9 mouse cellular contexts compared by ENCODE assay signal in genomic region chr2:164134563-164134962, GRCm38 (mm10). TPM values are rescaled to one million over a fixed set of nuclear protein-coding genes. Genes with fewer than 3 reads are reported as not detected.
DNase-seq lines count a peak whose midpoint lies in the region; ATAC-seq lines count a peak whose summit lies in the region.
"Had no signal": no experiment of that assay in that cellular context is flagged by ENCODE, and none has a peak within 500 bp of the region (broad histone marks: within the 10 kb centered on the region; RNA-seq: fewer than 3 reads in every experiment).

No protein-coding gene starts in this region.

- WGBS in midbrain, embryonic 12.5 days, result 72% methylated on average over 6 of the region's 6 CpGs
- WGBS in midbrain, embryonic 10.5 days, result 73% methylated on average over 6 of the region's 6 CpGs

- H3K27me3 ChIP-seq in midbrain, embryonic 12.5 days, result no peaks in the 10 kb centered on the region
- H3K27me3 ChIP-seq in midbrain, embryonic 10.5 days (ENCODE audit: low read depth, poor library complexity, severe bottlenecking), result no peaks in the 10 kb centered on the region
- H3K27me3 ChIP-seq: embryonic facial prominence, embryonic 15.5 days had no signal

- no peak overlapping the region for H3K4me2 ChIP-seq in midbrain, embryonic 12.5 days (replicated peaks)
- H3K4me2 ChIP-seq: embryonic facial prominence, embryonic 15.5 days had no signal

- no peaks in the 10 kb centered on the region for H3K9me3 ChIP-seq in midbrain, embryonic 12.5 days
- no peaks in the 10 kb centered on the region for H3K9me3 ChIP-seq in midbrain, embryonic 10.5 days (replicated peaks)
- H3K9me3 ChIP-seq: embryonic facial prominence, embryonic 15.5 days had no signal

- H3K4me1 ChIP-seq in midbrain, embryonic 12.5 days, result peaks cover 16% of the 10 kb centered on the region
- 0 out of 2 replicates have a peak, but pooled peaks cover 9% of the 10 kb centered on the region for H3K4me1 ChIP-seq in midbrain, embryonic 10.5 days

- no peak for DNase-seq in frontal cortex, postnatal 25 days (ENCODE audit: low spot score in 2 of 2)
- DNase-seq in midbrain, embryonic 10.5 days (ENCODE audit: low spot score), result no peak
- peak; percentile 53 to 67 for DNase-seq in kidney, postnatal 4 days
- peak; percentile 31 for DNase-seq in retina, postnatal 7 days (ENCODE audit: low read depth, low spot score)
- DNase-seq in spleen, postnatal 4 days (ENCODE audit: low spot score in 2 of 2), result no peak

- peak; percentile 58 for ATAC-seq in frontal cortex, adult (ENCODE audit: low TSS enrichment)
- ATAC-seq in midbrain, embryonic 12.5 days (ENCODE audit: low FRiP score, low read depth), result no peak
- no peak for ATAC-seq in granulocyte monocyte progenitor cell, adult 5-6 weeks (replicated peaks; ENCODE audit: poor library complexity, severe bottlenecking)

- H3K4me3 ChIP-seq in midbrain, embryonic 12.5 days, result no peak overlapping the region
- H3K4me3 ChIP-seq in midbrain, embryonic 10.5 days, result no peak overlapping the region
- H3K4me3 ChIP-seq: embryonic facial prominence, embryonic 15.5 days had no signal

- 0 out of 2 replicates have a peak overlapping the region, but pooled peaks have one; percentile 20 for H3K27ac ChIP-seq in midbrain, embryonic 12.5 days (replicated peaks)
- no peak overlapping the region for H3K27ac ChIP-seq in midbrain, embryonic 10.5 days (replicated peaks)
- H3K27ac ChIP-seq: embryonic facial prominence, embryonic 15.5 days had no signal

- H3K36me3 ChIP-seq in midbrain, embryonic 12.5 days, result 0 out of 2 replicates have a peak, but pooled peaks cover 3% of the 10 kb centered on the region
- peaks cover 22% of the 10 kb centered on the region for H3K36me3 ChIP-seq in midbrain, embryonic 10.5 days
- H3K36me3 ChIP-seq: embryonic facial prominence, embryonic 15.5 days had no signal

- H3K9ac ChIP-seq in midbrain, embryonic 12.5 days (replicated peaks), result no peak overlapping the region
- H3K9ac ChIP-seq: embryonic facial prominence, embryonic 15.5 days had no signal

RNA-seq across cellular contexts. Expression of gene Kcns1, which starts 36.4 kb away (rescaled TPM):
- 0.16 and 0.31 TPM in 2 replicates for polyA plus RNA-seq in midbrain, embryonic 12.5 days (2016; fragmentation: Nextera tagmentation; extraction: Ambion mirVana)
- polyA plus RNA-seq in midbrain, embryonic 10.5 days (2016; fragmentation: Nextera tagmentation; extraction: Ambion mirVana), result 0.06 TPM in 1 of 2 replicates, not detected in the other
- 0.41 TPM in 1 of 2 replicates, not detected in the other for total RNA-seq in granulocyte monocyte progenitor cell, adult 5-6 weeks (2014; fragmentation: Nextera tagmentation)
- 0.26 and 0.60 TPM in 2 replicates for total RNA-seq in granulocyte monocyte progenitor cell, adult 5-6 weeks (2017)

RNA-seq across cellular contexts. Expression of gene Wfdc5, which starts 48.0 kb away (rescaled TPM):
- not detected in 2 replicates for polyA plus RNA-seq in midbrain, embryonic 12.5 days (2016; fragmentation: Nextera tagmentation; extraction: Ambion mirVana)
- not detected in 2 replicates for polyA plus RNA-seq in midbrain, embryonic 10.5 days (2016; fragmentation: Nextera tagmentation; extraction: Ambion mirVana)
- total RNA-seq in granulocyte monocyte progenitor cell, adult 5-6 weeks (2014; fragmentation: Nextera tagmentation), result not detected in 2 replicates
- total RNA-seq in granulocyte monocyte progenitor cell, adult 5-6 weeks (2017), result not detected in 2 replicates

RNA-seq across cellular contexts. Expression of gene Wfdc12, which starts 55.8 kb away (rescaled TPM):
- not detected in 2 replicates for polyA plus RNA-seq in midbrain, embryonic 12.5 days (2016; fragmentation: Nextera tagmentation; extraction: Ambion mirVana)
- polyA plus RNA-seq in midbrain, embryonic 10.5 days (2016; fragmentation: Nextera tagmentation; extraction: Ambion mirVana), result not detected in 2 replicates
- total RNA-seq in granulocyte monocyte progenitor cell, adult 5-6 weeks (2014; fragmentation: Nextera tagmentation), result not detected in 2 replicates
- total RNA-seq in granulocyte monocyte progenitor cell, adult 5-6 weeks (2017), result 0.88 TPM in 1 of 2 replicates, not detected in the other
- polyA plus RNA-seq: embryonic facial prominence, embryonic 15.5 days had no signal

Comparison
In these comparisons a context has a peak if more than half of its experiments do, and no peak if none do; other contexts are left out.
1. DNase-seq: peak in kidney, postnatal 4 days (2 of 2) and retina, postnatal 7 days (single experiment); none in frontal cortex, postnatal 25 days (0 of 2), midbrain, embryonic 10.5 days (single experiment) and spleen, postnatal 4 days (0 of 2).